Mouse (Mus musculus): ENCODE results near the gene Ap5s1. TPM values are rescaled to one million over a fixed set of nuclear protein-coding genes. Genes with fewer than 3 reads are reported as not detected.

Ap5s1 gene
- polyA plus RNA-seq, 1 experiment from 2014 or later: 34.7 TPM

Other genes starting within 250 kb of the Ap5s1 start
- gene Gfra4, start 164.0 kb upstream of the Ap5s1 start, polyA plus RNA-seq (2015; fragmentation: Nextera tagmentation; extraction: Ambion mirVana): 45.9 and 49.8 TPM in 2 replicates
- gene Adam33, start 143.3 kb upstream of the Ap5s1 start, polyA plus RNA-seq (2015; fragmentation: Nextera tagmentation; extraction: Ambion mirVana): 1.2 and 1.5 TPM in 2 replicates
- 0.15 and 0.18 TPM in 2 replicates for gene Siglec1, start 120.3 kb upstream of the Ap5s1 start, polyA plus RNA-seq (2015; fragmentation: Nextera tagmentation; extraction: Ambion mirVana)
- 4.5 and 5.0 TPM in 2 replicates for gene Hspa12b, start 79.8 kb upstream of the Ap5s1 start, polyA plus RNA-seq (2015; fragmentation: Nextera tagmentation; extraction: Ambion mirVana)
- gene Gm11037, start 73.6 kb upstream of the Ap5s1 start, polyA plus RNA-seq (2015; fragmentation: Nextera tagmentation; extraction: Ambion mirVana): not detected in 2 replicates
- 74.0 and 74.1 TPM in 2 replicates for gene 1700037H04Rik, start 47.0 kb upstream of the Ap5s1 start, polyA plus RNA-seq (2015; fragmentation: Nextera tagmentation; extraction: Ambion mirVana)
- 11.1 and 11.7 TPM in 2 replicates for gene Cenpb, start 27.0 kb upstream of the Ap5s1 start, polyA plus RNA-seq (2015; fragmentation: Nextera tagmentation; extraction: Ambion mirVana)
- 16.2 and 18.5 TPM in 2 replicates for gene Cdc25b, start 20.1 kb upstream of the Ap5s1 start, polyA plus RNA-seq (2015; fragmentation: Nextera tagmentation; extraction: Ambion mirVana)
- gene Spef1, start 19.8 kb upstream of the Ap5s1 start, polyA plus RNA-seq (2015; fragmentation: Nextera tagmentation; extraction: Ambion mirVana): 9.5 and 11.2 TPM in 2 replicates
- 6.7 and 6.9 TPM in 2 replicates for gene Mavs, start 27.0 kb downstream of the Ap5s1 start, polyA plus RNA-seq (2015; fragmentation: Nextera tagmentation; extraction: Ambion mirVana)
- 20.3 and 22.6 TPM in 2 replicates for gene Pank2, start 55.4 kb downstream of the Ap5s1 start, polyA plus RNA-seq (2015; fragmentation: Nextera tagmentation; extraction: Ambion mirVana)
- gene Rnf24, start 145.8 kb downstream of the Ap5s1 start, polyA plus RNA-seq (2015; fragmentation: Nextera tagmentation; extraction: Ambion mirVana): 20.1 and 21.1 TPM in 2 replicates

All from midbrain, embryonic 16.5 days (tissue).